Mouse (Mus musculus) embryonic fibroblast, embryonic 13.5 days (primary cell): Measurements from ENCODE around the gene Akap7.

Experiments used
- CTCF ChIP-seq: IDR thresholded peaks from 2 replicates; pipeline ENCODE4 v1.5.1; 2011; ENCODE audit warnings: mild to moderate bottlenecking, control low read depth, low read length, moderate library complexity, borderline replicate concordance; ENCODE audit not compliant: insufficient read depth
- POLR2A ChIP-seq: IDR thresholded peaks from 2 replicates; pipeline ENCODE4 v1.6.1; 2011; ENCODE audit warnings: low read depth, mild to moderate bottlenecking, control low read depth, low read length, moderate library complexity

DNA sequence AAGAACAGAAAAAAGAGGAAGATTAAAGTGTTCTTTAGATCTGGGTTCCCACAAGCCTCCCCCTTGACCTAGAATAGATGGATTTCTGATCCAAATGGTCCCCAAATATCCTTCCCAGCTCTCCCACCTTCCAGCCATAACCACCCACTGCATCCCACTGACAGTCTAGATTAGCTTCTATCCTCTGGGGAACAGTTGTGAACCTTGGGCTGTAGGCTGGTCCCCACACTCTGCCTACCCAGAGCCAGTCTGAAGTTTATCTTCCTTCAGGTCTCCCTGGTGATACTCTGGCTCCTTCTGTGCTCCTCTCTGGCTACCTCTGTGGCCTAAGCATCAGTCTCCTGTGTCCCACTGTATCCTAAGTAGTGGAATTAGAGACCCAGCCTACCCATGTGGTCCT is 150.3 kb downstream of the Akap7 start:
- TF ChIP-seq POLR2A: no peak
- TF ChIP-seq CTCF: no peak
